Mouse (Mus musculus) forebrain, embryonic 15.5 days (tissue): ENCODE measurements around the gene Fgf8. TPM values are rescaled to one million over a fixed set of nuclear protein-coding genes. Genes with fewer than 3 reads are reported as not detected.

ENCODE experiments used
- ATAC-seq: fragments of 200-750 bp; cut with Nextera tagmentation; replicated peaks from 2 replicates; pipeline ENCODE4 v1.8.0; 2017; ENCODE audit warnings: mild to moderate bottlenecking, moderate TSS enrichment, moderate library complexity
- H3K27ac ChIP-seq: fragments of 300-500 bp; sonication (generic); replicated peaks from 2 replicates; pipeline ENCODE4 v1.5.1; 2015; ENCODE audit warnings: mild to moderate bottlenecking, inconsistent platforms
- H3K27me3 ChIP-seq: fragments of 300-500 bp; sonication (generic); 2 replicates; pipeline ENCODE4 v1.6.1; 2015; ENCODE audit warnings: inconsistent platforms
- H3K36me3 ChIP-seq: fragments of 300-500 bp; sonication (generic); 2 replicates; pipeline ENCODE4 v1.6.1; 2015; ENCODE audit warnings: mild to moderate bottlenecking, inconsistent platforms
- H3K4me1 ChIP-seq: fragments of 300-500 bp; sonication (generic); 2 replicates; pipeline ENCODE4 v1.6.1; 2015; ENCODE audit warnings: inconsistent platforms
- H3K4me2 ChIP-seq: fragments of 300-500 bp; sonication (generic); replicated peaks from 2 replicates; pipeline ENCODE4 v1.6.1; 2015; ENCODE audit warnings: mild to moderate bottlenecking, inconsistent platforms
- H3K4me3 ChIP-seq: fragments of 300-500 bp; sonication (generic); 2 replicates; pipeline ENCODE4 v1.5.1; 2015; ENCODE audit warnings: mild to moderate bottlenecking, inconsistent platforms
- H3K9ac ChIP-seq: fragments of 300-500 bp; sonication (generic); replicated peaks from 2 replicates; pipeline ENCODE4 v1.6.1; 2015; ENCODE audit warnings: mild to moderate bottlenecking, inconsistent platforms
- H3K9me3 ChIP-seq: fragments of 300-500 bp; sonication (generic); 2 replicates; pipeline ENCODE4 v1.6.1; 2016; ENCODE audit warnings: inconsistent platforms
- WGBS: fragments of 180-500 bp; shearing (Covaris S2); methylation state at CpG from one replicate; pipeline ENCODE4 v1.1.7; 2015; ENCODE audit warnings: mixed read lengths; 5-methylcytosine and 5-hydroxymethylcytosine counted together
- polyA plus RNA-seq: library from polyadenylated mRNA; unstranded; fragments of >200 nt; fragmentation: Nextera tagmentation; extraction: Ambion mirVana; gene quantifications from 2 replicates; pipeline ENCODE4 v1.2.1, GENCODE M21; 2015

Gene Fgf8
- polyA plus RNA-seq, 1 experiment from 2014 or later: 0.90 TPM

DNA sequence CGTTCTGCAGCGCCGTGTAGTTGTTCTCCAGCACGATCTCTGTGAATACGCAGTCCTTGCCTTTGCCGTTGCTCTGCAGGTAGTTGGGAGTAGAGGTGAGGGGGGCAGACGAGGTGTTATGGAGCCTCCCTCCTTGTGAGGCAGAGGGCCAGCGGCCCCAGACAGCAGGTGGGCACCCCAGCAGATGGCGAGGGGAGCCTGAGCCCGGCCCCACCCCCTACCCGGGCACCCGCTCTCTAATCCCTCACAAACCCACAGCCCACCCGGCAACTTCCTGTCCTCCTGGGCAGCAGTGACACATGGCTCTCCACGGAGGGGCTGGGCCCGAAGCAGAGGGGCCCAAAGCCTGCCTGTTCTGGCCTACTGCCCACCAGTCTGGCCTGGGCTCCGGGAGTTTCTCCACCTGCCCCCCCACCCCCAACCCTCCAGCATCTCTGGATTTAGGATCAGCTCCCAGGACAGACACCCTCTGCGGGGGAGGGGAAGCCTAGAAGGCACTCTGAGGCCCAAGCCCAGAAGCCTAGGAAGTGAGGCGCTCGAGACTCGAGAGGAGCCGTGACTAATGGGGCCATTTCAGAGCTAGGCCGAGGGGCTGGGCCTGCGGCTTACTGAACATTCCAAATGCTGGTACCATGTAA is 5.4 kb downstream of the Fgf8 start:
- ATAC-seq: no peak
- H3K9ac ChIP-seq: no peak overlapping the region; the same call in 1 of the 2 replicates
- H3K27me3 ChIP-seq: peaks cover 93% of the 10 kb centered on the region
- H3K4me1 ChIP-seq: peaks cover 21% of the 10 kb centered on the region
- H3K27ac ChIP-seq: no peak overlapping the region
- H3K36me3 ChIP-seq: no peaks in the 10 kb centered on the region
- no peaks in the 10 kb centered on the region for H3K9me3 ChIP-seq
- 8% methylated on average over 23 of the region's 23 CpGs for WGBS
- H3K4me3 ChIP-seq: peak overlapping the region; percentile 35
- peak overlapping the region; percentile 60 for H3K4me2 ChIP-seq

DNA sequence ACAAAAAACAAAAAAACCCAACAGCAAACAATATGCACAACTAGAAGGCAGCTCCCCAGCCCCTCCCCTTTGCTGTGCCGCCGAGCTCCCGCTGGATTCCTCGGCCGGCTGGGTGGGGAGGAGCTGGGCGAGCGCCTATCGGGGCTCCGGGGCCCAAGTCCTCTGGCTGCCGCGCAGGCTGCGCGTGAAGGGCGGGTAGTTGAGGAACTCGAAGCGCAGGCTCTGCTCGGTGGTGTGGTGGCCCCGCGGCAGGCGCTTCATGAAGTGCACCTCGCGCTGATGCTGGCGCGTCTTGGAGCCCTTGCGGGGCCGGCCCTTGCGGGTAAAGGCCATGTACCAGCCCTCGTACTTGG is 5.9 kb downstream of the Fgf8 start:
- Histone ChIP-seq H3K4me1 (peaks cover 16% of the 10 kb centered on the region), H3K4me2 (peak overlapping the region; percentile 60), H3K27ac (no peak overlapping the region), H3K9me3 (no peaks in the 10 kb centered on the region), H3K27me3 (peaks cover 88% of the 10 kb centered on the region), H3K36me3 (no peaks in the 10 kb centered on the region), H3K9ac (no peak overlapping the region; the same call in 1 of the 2 replicates), H3K4me3 (peak overlapping the region; percentile 35)
- WGBS: 1% methylated on average over 28 of the region's 28 CpGs
- peak; percentile 46; the same call in 1 of the 2 replicates for ATAC-seq

DNA sequence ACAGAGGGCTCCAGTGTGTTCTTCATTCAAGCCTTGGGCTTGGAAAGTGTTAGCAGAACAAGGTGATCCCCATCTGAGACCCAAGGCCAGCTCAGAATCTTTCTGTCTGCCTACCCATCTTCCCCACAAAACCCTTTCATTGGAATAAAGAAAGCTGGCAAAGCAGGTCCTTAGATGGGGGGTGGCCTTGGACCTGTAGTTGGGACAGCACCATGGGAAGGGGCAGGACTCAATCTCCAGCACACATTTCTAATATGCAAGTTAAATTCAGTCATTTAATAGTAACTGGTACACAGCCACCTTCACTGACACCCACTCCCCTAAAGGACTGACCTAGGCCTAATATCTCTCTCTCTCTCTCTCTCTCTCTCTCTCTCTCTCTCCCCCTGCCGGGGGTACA is 6.5 kb downstream of the Fgf8 start:
- H3K27me3 ChIP-seq: peaks cover 82% of the 10 kb centered on the region
- no peak overlapping the region for H3K9ac ChIP-seq
- H3K9me3 ChIP-seq: no peaks in the 10 kb centered on the region
- no peak overlapping the region for H3K4me2 ChIP-seq
- H3K27ac ChIP-seq: no peak overlapping the region
- no peak for ATAC-seq
- H3K36me3 ChIP-seq: no peaks in the 10 kb centered on the region
- no peak overlapping the region for H3K4me3 ChIP-seq
- 50% methylated on average over 1 of the region's 1 CpGs for WGBS
- peaks cover 10% of the 10 kb centered on the region for H3K4me1 ChIP-seq

DNA sequence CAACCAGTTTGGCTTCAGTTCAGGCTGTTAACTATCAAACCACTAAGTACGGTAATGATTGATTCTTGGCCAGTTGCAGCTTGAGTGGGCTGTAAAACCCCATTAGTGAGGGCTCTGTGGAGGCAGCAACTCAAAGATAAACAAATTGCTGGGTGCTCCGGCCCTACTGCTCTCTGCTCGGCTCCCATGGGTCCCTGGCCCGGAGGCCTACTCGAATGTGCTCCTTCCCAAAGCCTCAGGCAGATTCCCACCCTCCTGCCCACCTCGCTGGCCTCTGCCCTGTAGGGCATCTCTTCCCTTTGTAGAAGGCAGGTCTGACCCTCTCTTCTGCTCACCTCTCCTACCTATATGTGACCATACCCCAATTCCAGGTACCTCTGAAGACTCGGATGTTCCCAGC is 8.0 kb downstream of the Fgf8 start:
- no peak overlapping the region for H3K4me3 ChIP-seq
- no peak overlapping the region for H3K27ac ChIP-seq
- no peak overlapping the region for H3K9ac ChIP-seq
- H3K27me3 ChIP-seq: peaks cover 72% of the 10 kb centered on the region
- H3K4me1 ChIP-seq: peaks cover 10% of the 10 kb centered on the region
- WGBS: 50% methylated on average over 7 of the region's 7 CpGs
- ATAC-seq: no peak
- H3K36me3 ChIP-seq: no peaks in the 10 kb centered on the region
- H3K4me2 ChIP-seq: no peak overlapping the region
- no peaks in the 10 kb centered on the region for H3K9me3 ChIP-seq

DNA sequence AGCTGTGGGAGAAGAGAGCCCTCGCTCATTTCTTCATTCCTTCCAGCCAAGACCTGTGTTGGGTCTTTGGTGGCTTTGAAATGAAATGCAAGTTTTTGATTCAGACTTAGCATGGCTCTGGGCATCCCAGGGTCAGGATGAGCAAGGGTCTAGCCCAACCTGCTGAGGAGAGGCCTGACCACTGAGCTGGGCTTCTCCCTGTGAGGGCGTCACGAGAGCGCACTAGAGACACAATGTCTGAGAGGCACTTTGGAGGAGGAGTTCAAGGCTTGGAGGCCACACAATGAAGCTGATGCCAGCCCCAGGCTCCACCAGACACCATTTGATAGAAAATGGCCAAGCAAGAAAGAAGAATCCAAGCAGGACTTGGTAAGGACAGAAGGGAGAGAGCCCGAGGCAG is 8.5 kb downstream of the Fgf8 start:
- WGBS: 79% methylated on average over 5 of the region's 5 CpGs
- Histone ChIP-seq H3K36me3 (no peaks in the 10 kb centered on the region), H3K9me3 (no peaks in the 10 kb centered on the region), H3K9ac (no peak overlapping the region), H3K4me1 (peaks cover 10% of the 10 kb centered on the region), H3K4me2 (no peak overlapping the region), H3K4me3 (no peak overlapping the region), H3K27ac (no peak overlapping the region), H3K27me3 (peaks cover 66% of the 10 kb centered on the region)
- no peak for ATAC-seq

DNA sequence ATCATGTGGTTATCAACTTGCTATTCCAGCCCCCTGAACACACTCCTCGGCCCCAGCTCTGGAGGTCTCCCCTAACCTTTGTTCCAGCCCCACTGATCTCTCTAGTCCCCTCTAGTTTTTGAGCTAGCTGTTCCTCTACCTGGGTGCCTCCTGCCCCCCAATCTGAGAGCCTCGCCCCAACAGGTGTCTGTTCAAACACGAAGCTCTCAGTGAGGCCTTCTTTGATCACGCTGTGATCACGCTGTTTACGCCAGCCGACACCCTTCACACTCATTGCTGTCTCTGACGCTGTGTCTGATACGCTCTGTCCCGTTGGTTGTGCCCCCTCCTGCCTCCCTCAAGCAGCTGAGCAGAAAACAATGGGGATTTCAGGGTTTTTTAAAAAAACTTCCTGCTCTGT is 9.2 kb downstream of the Fgf8 start:
- H3K9ac ChIP-seq: no peak overlapping the region
- ATAC-seq: no peak
- H3K27me3 ChIP-seq: peaks cover 60% of the 10 kb centered on the region
- peaks cover 10% of the 10 kb centered on the region for H3K4me1 ChIP-seq
- H3K4me3 ChIP-seq: no peak overlapping the region
- no peak overlapping the region for H3K4me2 ChIP-seq
- H3K9me3 ChIP-seq: no peaks in the 10 kb centered on the region
- no peak overlapping the region for H3K27ac ChIP-seq
- H3K36me3 ChIP-seq: no peaks in the 10 kb centered on the region
- 21% methylated on average over 10 of the region's 10 CpGs for WGBS

DNA sequence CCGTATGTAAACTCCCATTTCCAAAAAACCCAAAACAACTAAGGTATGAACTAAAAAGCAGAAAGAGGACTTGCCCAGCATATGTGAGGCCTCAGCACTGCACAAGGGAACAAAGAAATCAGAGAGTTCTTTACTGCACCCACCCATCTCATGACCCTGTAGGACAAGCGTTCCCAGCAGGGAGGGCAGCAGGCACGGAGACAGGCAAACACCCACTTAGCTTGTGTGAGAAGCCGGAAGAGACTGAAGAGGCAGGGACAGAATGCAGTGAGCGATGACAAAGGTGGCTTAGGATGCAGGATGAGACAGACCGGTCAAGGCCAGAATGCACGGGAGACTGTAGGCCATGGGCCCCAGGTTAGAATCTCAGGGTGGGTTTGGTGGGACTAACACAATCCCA is 11.1 kb downstream of the Fgf8 start:
- Histone ChIP-seq H3K4me3 (no peak overlapping the region), H3K4me2 (no peak overlapping the region), H3K9me3 (no peaks in the 10 kb centered on the region), H3K9ac (no peak overlapping the region), H3K27me3 (peaks cover 41% of the 10 kb centered on the region), H3K27ac (no peak overlapping the region), H3K36me3 (no peaks in the 10 kb centered on the region), H3K4me1 (peaks cover under 1% of the 10 kb centered on the region)
- WGBS: 92% methylated on average over 7 of the region's 7 CpGs
- no peak for ATAC-seq

DNA sequence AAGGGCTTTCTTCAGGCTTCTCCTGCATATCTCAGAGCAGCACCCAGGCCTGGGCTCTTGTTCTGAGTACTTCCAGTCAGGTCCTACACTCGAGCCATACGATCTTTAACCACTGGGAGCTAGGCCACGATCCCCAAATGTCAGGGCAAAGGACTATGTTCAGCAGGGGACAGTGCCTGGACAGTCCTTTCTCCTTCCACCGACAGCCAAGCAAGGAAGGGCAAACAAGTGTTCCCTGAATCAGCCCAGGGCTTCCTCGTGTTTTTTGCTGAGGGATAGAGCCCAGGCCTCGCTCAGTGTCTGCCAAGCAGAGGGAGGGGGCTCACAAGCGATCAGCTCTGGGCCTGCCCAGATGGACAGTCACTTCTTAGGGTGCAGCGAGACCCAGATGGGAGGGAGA is 12.7 kb downstream of the Fgf8 start:
- Histone ChIP-seq H3K4me2 (no peak overlapping the region), H3K9me3 (no peaks in the 10 kb centered on the region), H3K4me1 (no peaks in the 10 kb centered on the region), H3K4me3 (no peak overlapping the region), H3K27ac (no peak overlapping the region), H3K9ac (no peak overlapping the region), H3K36me3 (no peaks in the 10 kb centered on the region), H3K27me3 (peaks cover 29% of the 10 kb centered on the region)
- 73% methylated on average over 8 of the region's 8 CpGs for WGBS
- no peak for ATAC-seq

DNA sequence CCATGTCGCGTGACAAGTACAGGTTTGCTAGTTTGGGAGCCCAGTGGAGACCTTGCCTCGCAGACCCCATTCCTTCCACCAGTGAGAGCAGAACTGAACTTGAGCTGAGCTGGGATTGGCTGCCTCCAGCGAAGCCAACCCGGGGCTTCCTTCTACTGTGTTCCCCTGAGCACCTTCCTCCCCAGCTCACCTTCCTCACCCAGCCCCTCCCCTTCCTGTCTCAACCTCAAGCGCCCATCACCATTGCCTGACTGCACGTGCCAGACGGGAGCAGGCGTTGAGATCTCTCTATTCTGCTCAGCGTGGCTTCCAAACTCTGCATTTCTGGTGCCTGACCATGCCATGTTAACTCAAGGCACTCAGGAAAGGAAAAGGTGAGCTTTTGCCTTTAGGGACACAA is 15.5 kb downstream of the Fgf8 start:
- 0 out of 2 replicates have a peak, but pooled peaks cover 4% of the 10 kb centered on the region for H3K27me3 ChIP-seq
- ATAC-seq: no peak
- 80% methylated on average over 10 of the region's 10 CpGs for WGBS
- H3K4me2 ChIP-seq: no peak overlapping the region
- H3K9me3 ChIP-seq: no peaks in the 10 kb centered on the region
- no peaks in the 10 kb centered on the region for H3K4me1 ChIP-seq
- H3K27ac ChIP-seq: no peak overlapping the region
- H3K9ac ChIP-seq: no peak overlapping the region
- H3K36me3 ChIP-seq: no peaks in the 10 kb centered on the region
- H3K4me3 ChIP-seq: no peak overlapping the region

DNA sequence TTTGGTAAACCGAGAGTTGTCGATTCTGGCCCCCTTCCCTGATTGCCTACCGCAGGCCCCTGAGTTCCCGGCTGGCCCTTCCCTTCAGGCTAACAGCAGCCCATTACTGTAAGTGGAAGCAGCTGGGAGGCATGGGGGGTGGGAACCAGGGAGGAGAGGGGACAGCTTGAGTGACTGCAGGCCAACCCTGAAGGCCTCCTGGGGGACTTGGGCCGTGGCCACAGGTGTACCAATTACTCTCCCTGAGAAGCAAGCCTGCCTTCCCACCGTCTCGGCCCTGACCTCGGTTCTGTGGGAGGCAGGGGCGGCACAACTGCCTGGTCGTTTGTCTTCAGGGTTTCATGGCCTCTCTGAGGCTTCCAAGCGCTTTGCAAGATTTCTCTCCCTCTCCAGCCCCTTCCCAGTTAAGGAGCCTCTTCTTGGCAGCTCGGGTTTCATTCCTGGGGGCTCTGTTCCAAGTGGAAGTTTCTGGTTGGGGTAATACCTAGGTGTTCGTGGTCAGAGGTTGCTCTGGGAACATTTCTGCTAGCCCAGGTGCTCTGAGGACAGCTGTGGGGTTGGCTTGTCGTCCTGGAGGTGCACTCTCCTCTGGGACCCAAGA is 16.9 kb downstream of the Fgf8 start:
- Histone ChIP-seq H3K9me3 (no peaks in the 10 kb centered on the region), H3K36me3 (no peaks in the 10 kb centered on the region), H3K27me3 (0 out of 2 replicates have a peak, but pooled peaks cover 4% of the 10 kb centered on the region), H3K9ac (no peak overlapping the region), H3K4me2 (no peak overlapping the region), H3K4me1 (no peaks in the 10 kb centered on the region), H3K27ac (no peak overlapping the region), H3K4me3 (no peak overlapping the region)
- WGBS: 54% methylated on average over 14 of the region's 14 CpGs
- no peak for ATAC-seq

DNA sequence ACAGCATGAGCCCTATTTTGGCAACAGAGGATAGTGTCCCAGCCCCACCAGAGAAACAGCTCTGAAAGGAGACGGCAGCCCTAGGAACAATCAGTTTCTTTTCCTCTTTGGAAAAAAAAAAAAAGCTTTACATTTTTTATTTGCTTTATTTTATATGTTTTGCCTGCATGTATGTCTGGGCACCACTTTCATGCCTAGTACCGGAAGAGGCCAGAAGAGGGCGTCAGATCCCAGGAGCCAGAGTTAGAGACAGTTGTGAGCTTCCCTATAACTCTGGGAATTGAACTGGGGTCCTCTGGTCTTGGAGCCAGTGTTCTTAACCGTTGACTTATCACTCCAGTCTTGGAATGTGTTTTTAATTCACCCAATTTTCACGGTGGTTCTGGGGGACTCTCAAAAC is 20.5 kb downstream of the Fgf8 start:
- Histone ChIP-seq H3K36me3 (no peaks in the 10 kb centered on the region), H3K4me2 (no peak overlapping the region), H3K4me3 (no peak overlapping the region), H3K27me3 (0 out of 2 replicates have a peak, but pooled peaks cover 4% of the 10 kb centered on the region), H3K27ac (no peak overlapping the region), H3K9me3 (no peaks in the 10 kb centered on the region), H3K4me1 (peaks cover 13% of the 10 kb centered on the region), H3K9ac (no peak overlapping the region)
- no peak for ATAC-seq
- 74% methylated on average over 5 of the region's 5 CpGs for WGBS

DNA sequence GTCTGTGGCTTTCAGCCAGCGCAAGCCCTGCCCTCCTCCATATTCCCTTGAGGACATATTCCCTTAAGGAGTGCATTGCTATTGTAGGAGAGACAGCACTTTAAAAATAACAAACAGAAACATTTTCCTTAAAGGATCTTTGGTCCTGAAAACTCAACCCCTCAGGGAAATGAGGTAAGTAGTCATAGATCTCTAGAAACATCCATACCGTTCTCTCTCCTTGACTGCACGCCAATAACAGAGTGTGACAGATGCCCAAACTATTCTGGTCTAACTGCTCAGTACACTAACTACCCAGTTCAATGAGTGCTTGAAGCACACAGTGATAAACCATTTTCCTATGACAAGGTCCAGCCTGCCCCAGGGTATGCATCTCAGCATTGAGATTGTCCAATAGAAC is 24.4 kb downstream of the Fgf8 start:
- no peak for ATAC-seq
- Histone ChIP-seq H3K9me3 (no peaks in the 10 kb centered on the region), H3K27me3 (no peaks in the 10 kb centered on the region), H3K4me1 (peaks cover 21% of the 10 kb centered on the region), H3K36me3 (no peaks in the 10 kb centered on the region), H3K27ac (peak overlapping the region; percentile 70), H3K4me3 (peak overlapping the region; percentile 31; the same call in 1 of the 2 replicates), H3K4me2 (peak overlapping the region; percentile 47), H3K9ac (no peak overlapping the region)
- WGBS: 66% methylated on average over 3 of the region's 3 CpGs
